Mouse (Mus musculus) midbrain, embryonic 10.5 days (tissue): ENCODE data around the gene Epha7. TPM values are rescaled to one million over a fixed set of nuclear protein-coding genes. Genes with fewer than 3 reads are reported as not detected.

Experiments used
- DNase-seq: peaks from one replicate; pipeline ENCODE4 v3.0.0-alpha.2; 2017; ENCODE audit warnings: low spot score
- H3K27ac ChIP-seq: fragments of 300-500 bp; sonication (generic); replicated peaks from 2 replicates; pipeline ENCODE4 v1.5.1; 2016; ENCODE audit warnings: mild to moderate bottlenecking
- H3K27me3 ChIP-seq: fragments of 300-500 bp; sonication (generic); 2 replicates; pipeline ENCODE4 v1.6.1; 2016; ENCODE audit warnings: low read depth, mild to moderate bottlenecking; ENCODE audit not compliant: poor library complexity, severe bottlenecking
- H3K36me3 ChIP-seq: fragments of 300-500 bp; sonication (generic); 2 replicates; pipeline ENCODE4 v1.6.1; 2016; ENCODE audit warnings: mild to moderate bottlenecking, moderate library complexity
- H3K4me1 ChIP-seq: fragments of 300-500 bp; sonication (generic); 2 replicates; pipeline ENCODE4 v1.6.1; 2016
- H3K4me3 ChIP-seq: fragments of 300-500 bp; sonication (generic); 2 replicates; pipeline ENCODE4 v1.5.1; 2016; ENCODE audit warnings: mild to moderate bottlenecking, moderate library complexity
- H3K9me3 ChIP-seq: fragments of 300-500 bp; sonication (generic); replicated peaks from 2 replicates; pipeline ENCODE4 v1.6.1; 2016; ENCODE audit warnings: mild to moderate bottlenecking
- WGBS: fragments of 180-500 bp; shearing (Covaris S2); methylation state at CpG from one replicate; pipeline ENCODE4 v1.1.7; 2016; 5-methylcytosine and 5-hydroxymethylcytosine counted together
- polyA plus RNA-seq: library from polyadenylated mRNA; unstranded; fragments of >200 nt; fragmentation: Nextera tagmentation; extraction: Ambion mirVana; gene quantifications from 2 replicates; pipeline ENCODE4 v1.2.1, GENCODE M21; 2016

Gene Epha7
- polyA plus RNA-seq = 68.3 and 73.4 TPM in 2 replicates

- peak within 1 kb of the TSS; percentile 94 for H3K27ac ChIP-seq
- no peaks in the 10 kb centered on the region for H3K9me3 ChIP-seq
- H3K4me3 ChIP-seq = peak within 1 kb of the TSS; percentile 88
- peaks cover 27% of the 10 kb centered on the region for H3K4me1 ChIP-seq
- DNase-seq = peak; percentile 98
- WGBS = under 1% methylated on average over 48 of the region's 48 CpGs
- peaks cover 22% of the 10 kb centered on the region for H3K27me3 ChIP-seq
- H3K36me3 ChIP-seq = no peaks in the 10 kb centered on the region
These were observed at the start of gene Epha7 for GRCm38 (mm10) chr4:28812691-28813289. Gene Epha7, plus strand, starts transcription at chr4:28813131.

- WGBS = 54% methylated on average over 3 of the region's 3 CpGs
- Histone ChIP-seq H3K9me3 (no peaks in the 10 kb centered on the region), H3K4me1 (peaks cover 16% of the 10 kb centered on the region), H3K4me3 (no peak overlapping the region), H3K36me3 (no peaks in the 10 kb centered on the region), H3K27ac (no peak overlapping the region), H3K27me3 (no peaks in the 10 kb centered on the region)
- peak; percentile 30 for DNase-seq
These were observed 29.0 kb upstream of the Epha7 start for GRCm38 (mm10) chr4:28783961-28784360.

GRCm38 (mm10) chr4:28808800-28809199, 4.1 kb upstream of the Epha7 start:
- H3K4me1 ChIP-seq = peaks cover 14% of the 10 kb centered on the region; the same call in 1 of the 2 replicates
- no peaks in the 10 kb centered on the region for H3K36me3 ChIP-seq
- H3K4me3 ChIP-seq = no peak overlapping the region
- H3K27me3 ChIP-seq = peaks cover 12% of the 10 kb centered on the region
- no peaks in the 10 kb centered on the region for H3K9me3 ChIP-seq
- H3K27ac ChIP-seq = no peak overlapping the region
- DNase-seq = peak; percentile 28

GRCm38 (mm10) chr4:28809703-28810102, 3.2 kb upstream of the Epha7 start:
- Histone ChIP-seq H3K27ac (no peak overlapping the region), H3K27me3 (peaks cover 12% of the 10 kb centered on the region), H3K9me3 (no peaks in the 10 kb centered on the region), H3K36me3 (no peaks in the 10 kb centered on the region), H3K4me1 (peaks cover 17% of the 10 kb centered on the region; the same call in 1 of the 2 replicates), H3K4me3 (no peak overlapping the region)
- 81% methylated on average over 4 of the region's 4 CpGs for WGBS
- DNase-seq = no peak

GRCm38 (mm10) chr4:28813551-28814475, 882 bp downstream of the Epha7 start:
- H3K9me3 ChIP-seq = no peaks in the 10 kb centered on the region
- peak; percentile 78 for DNase-seq
- H3K4me1 ChIP-seq = peaks cover 27% of the 10 kb centered on the region
- H3K27me3 ChIP-seq = peaks cover 23% of the 10 kb centered on the region
- H3K27ac ChIP-seq = peak overlapping the region; percentile 94
- WGBS = under 1% methylated on average over 94 of the region's 94 CpGs
- H3K4me3 ChIP-seq = peak overlapping the region; percentile 88
- no peaks in the 10 kb centered on the region for H3K36me3 ChIP-seq

- Histone ChIP-seq H3K36me3 (no peaks in the 10 kb centered on the region), H3K4me1 (peaks cover 27% of the 10 kb centered on the region), H3K27ac (peak overlapping the region; percentile 94), H3K4me3 (peak overlapping the region; percentile 88), H3K9me3 (no peaks in the 10 kb centered on the region), H3K27me3 (peaks cover 23% of the 10 kb centered on the region)
- 0% methylated on average over 8 of the region's 8 CpGs for WGBS
- DNase-seq = no peak
These were observed 1.5 kb downstream of the Epha7 start for GRCm38 (mm10) chr4:28814476-28814815.

GRCm38 (mm10) chr4:28814816-28815620, 2.1 kb downstream of the Epha7 start:
- WGBS = under 1% methylated on average over 72 of the region's 72 CpGs
- H3K27me3 ChIP-seq = peaks cover 23% of the 10 kb centered on the region
- H3K4me1 ChIP-seq = peaks cover 27% of the 10 kb centered on the region
- H3K36me3 ChIP-seq = no peaks in the 10 kb centered on the region
- peak overlapping the region; percentile 88 for H3K4me3 ChIP-seq
- DNase-seq = peak; percentile 78
- H3K9me3 ChIP-seq = no peaks in the 10 kb centered on the region
- peak overlapping the region; percentile 94 for H3K27ac ChIP-seq

- Histone ChIP-seq H3K27ac (peak overlapping the region; percentile 94), H3K4me1 (peaks cover 27% of the 10 kb centered on the region), H3K9me3 (no peaks in the 10 kb centered on the region), H3K4me3 (peak overlapping the region; percentile 88), H3K36me3 (no peaks in the 10 kb centered on the region), H3K27me3 (peaks cover 23% of the 10 kb centered on the region)
- WGBS = under 1% methylated on average over 15 of the region's 15 CpGs
- no peak for DNase-seq
These were observed 2.6 kb downstream of the Epha7 start for GRCm38 (mm10) chr4:28815621-28815920.

GRCm38 (mm10) chr4:28823616-28824015, 10.7 kb downstream of the Epha7 start:
- H3K4me3 ChIP-seq = no peak overlapping the region
- DNase-seq = no peak
- 50% methylated on average over 1 of the region's 1 CpGs for WGBS

GRCm38 (mm10) chr4:28824616-28825015, 11.7 kb downstream of the Epha7 start:
- no peak for DNase-seq
- 77% methylated on average over 7 of the region's 7 CpGs for WGBS

More at GRCm38 (mm10) chr4:28823616-28824015, 10.7 kb downstream of the Epha7 start:
- Histone ChIP-seq H3K4me1 (no peaks in the 10 kb centered on the region), H3K9me3 (no peaks in the 10 kb centered on the region), H3K27me3 (no peaks in the 10 kb centered on the region), H3K36me3 (peaks cover 18% of the 10 kb centered on the region), H3K27ac (no peak overlapping the region)

GRCm38 (mm10) chr4:28837669-28838068, 24.7 kb downstream of the Epha7 start:
- Histone ChIP-seq H3K36me3 (no peaks in the 10 kb centered on the region), H3K4me3 (no peak overlapping the region), H3K27me3 (no peaks in the 10 kb centered on the region), H3K27ac (no peak overlapping the region), H3K4me1 (no peaks in the 10 kb centered on the region; the same call in 1 of the 2 replicates), H3K9me3 (no peaks in the 10 kb centered on the region)
- DNase-seq = no peak
- 93% methylated on average over 3 of the region's 3 CpGs for WGBS

More at GRCm38 (mm10) chr4:28824616-28825015, 11.7 kb downstream of the Epha7 start:
- Histone ChIP-seq H3K9me3 (no peaks in the 10 kb centered on the region), H3K36me3 (peaks cover 18% of the 10 kb centered on the region), H3K4me3 (no peak overlapping the region), H3K27me3 (no peaks in the 10 kb centered on the region), H3K27ac (no peak overlapping the region), H3K4me1 (no peaks in the 10 kb centered on the region)

- Histone ChIP-seq H3K27ac (no peak overlapping the region), H3K4me1 (no peaks in the 10 kb centered on the region), H3K4me3 (no peak overlapping the region), H3K36me3 (peaks cover 4% of the 10 kb centered on the region; the same call in 1 of the 2 replicates), H3K27me3 (no peaks in the 10 kb centered on the region), H3K9me3 (no peaks in the 10 kb centered on the region)
- DNase-seq = no peak
- WGBS = 88% methylated on average over 4 of the region's 4 CpGs
These were observed 33.4 kb downstream of the Epha7 start for GRCm38 (mm10) chr4:28846311-28846710.
